Mouse (Mus musculus) midbrain, embryonic 13.5 days (tissue): ENCODE measurements around the gene Slc8a2. TPM values are rescaled to one million over a fixed set of nuclear protein-coding genes. Genes with fewer than 3 reads are reported as not detected.

Experiments used
- ATAC-seq: fragments of 200-750 bp; cut with Nextera tagmentation; 2 replicates; pipeline ENCODE4 v1.8.0; 2017; ENCODE audit warnings: mild to moderate bottlenecking, moderate TSS enrichment, moderate library complexity
- H3K27ac ChIP-seq: fragments of 300-500 bp; sonication (generic); 2 replicates; pipeline ENCODE4 v1.5.1; 2015; ENCODE audit warnings: inconsistent platforms, mild to moderate bottlenecking, moderate library complexity
- H3K27me3 ChIP-seq: fragments of 300-500 bp; sonication (generic); 2 replicates; pipeline ENCODE4 v1.6.1; 2015; ENCODE audit warnings: mild to moderate bottlenecking, inconsistent platforms
- H3K36me3 ChIP-seq: fragments of 300-500 bp; sonication (generic); 2 replicates; pipeline ENCODE4 v1.6.1; 2015; ENCODE audit warnings: mild to moderate bottlenecking, inconsistent platforms
- H3K4me1 ChIP-seq: fragments of 300-500 bp; sonication (generic); replicated peaks from 2 replicates; pipeline ENCODE4 v1.6.1; 2015; ENCODE audit warnings: inconsistent platforms
- H3K4me2 ChIP-seq: fragments of 300-500 bp; sonication (generic); replicated peaks from 2 replicates; pipeline ENCODE4 v1.6.1; 2015; ENCODE audit warnings: moderate library complexity, mild to moderate bottlenecking, inconsistent platforms
- H3K4me3 ChIP-seq: fragments of 300-500 bp; sonication (generic); replicated peaks from 2 replicates; pipeline ENCODE4 v1.5.1; 2015; ENCODE audit warnings: mild to moderate bottlenecking, inconsistent platforms
- H3K9ac ChIP-seq: fragments of 300-500 bp; sonication (generic); replicated peaks from 2 replicates; pipeline ENCODE4 v1.6.1; 2015; ENCODE audit warnings: mild to moderate bottlenecking, inconsistent platforms
- H3K9me3 ChIP-seq: fragments of 300-500 bp; sonication (generic); 2 replicates; pipeline ENCODE4 v1.6.1; 2016; ENCODE audit warnings: mild to moderate bottlenecking, inconsistent platforms
- WGBS: fragments of 180-500 bp; shearing (Covaris S2); methylation state at CpG from one replicate; pipeline ENCODE4 v1.1.7; 2015; 5-methylcytosine and 5-hydroxymethylcytosine counted together
- polyA plus RNA-seq: library from polyadenylated mRNA; unstranded; fragments of >200 nt; fragmentation: Nextera tagmentation; extraction: Ambion mirVana; gene quantifications from 2 replicates; pipeline ENCODE4 v1.2.1, GENCODE M21; 2015

The Slc8a2 gene
- polyA plus RNA-seq, 1 experiment from 2014 or later = 1.1 TPM

DNA sequence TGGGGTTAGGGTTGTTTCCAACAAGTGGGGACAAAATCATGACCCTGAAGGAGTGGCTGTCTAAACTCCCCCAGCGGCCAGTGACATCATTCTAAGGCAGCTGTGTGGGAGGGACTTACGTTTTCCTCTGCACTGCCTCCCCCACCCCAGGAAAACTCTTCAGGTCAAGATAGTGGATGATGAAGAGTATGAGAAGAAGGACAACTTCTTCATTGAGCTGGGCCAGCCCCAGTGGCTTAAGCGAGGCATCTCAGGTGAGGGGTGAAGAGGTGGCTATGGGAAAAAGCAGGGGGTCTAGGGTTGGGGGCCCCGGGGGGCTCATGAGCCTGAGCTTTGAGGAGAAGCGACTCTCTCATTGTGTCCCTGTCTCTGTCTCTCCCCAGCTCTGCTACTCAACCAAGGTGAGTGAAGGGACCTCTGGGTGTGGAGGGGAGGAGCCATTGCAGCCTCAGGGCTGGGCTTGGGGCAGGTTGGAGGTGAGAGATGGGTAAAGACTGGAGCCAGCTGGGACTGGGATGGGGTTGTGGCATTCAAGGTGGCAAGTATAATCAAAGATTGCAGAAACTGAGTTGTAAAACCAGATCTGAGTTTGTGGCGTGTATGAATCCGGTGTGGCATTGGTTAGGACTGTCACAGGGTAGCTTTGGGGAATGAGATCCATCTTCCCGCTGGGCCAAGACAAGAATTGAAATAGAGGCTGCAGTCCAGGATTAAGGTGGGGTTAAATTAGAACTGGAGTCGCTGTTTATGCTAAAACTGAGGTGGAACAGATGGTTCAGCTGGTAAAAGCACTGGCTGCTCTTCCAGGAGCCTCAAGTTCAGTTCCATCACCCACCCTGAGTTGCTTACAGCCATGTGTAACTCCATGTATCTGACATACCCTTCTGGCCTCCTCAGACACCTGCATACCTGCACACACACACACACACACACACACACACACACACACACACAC is 20.8 kb downstream of the Slc8a2 start:
- 73% methylated on average over 9 of the region's 9 CpGs for WGBS
- peaks cover 19% of the 10 kb centered on the region for H3K4me1 ChIP-seq
- H3K36me3 ChIP-seq = peaks cover 12% of the 10 kb centered on the region
- no peak for ATAC-seq
- H3K4me2 ChIP-seq = no peak overlapping the region
- no peak overlapping the region for H3K27ac ChIP-seq
- H3K9me3 ChIP-seq = no peaks in the 10 kb centered on the region
- no peak overlapping the region for H3K4me3 ChIP-seq
- H3K27me3 ChIP-seq = no peaks in the 10 kb centered on the region
- no peak overlapping the region for H3K9ac ChIP-seq

- peak; percentile 92 for ATAC-seq
- H3K27me3 ChIP-seq = peaks cover 12% of the 10 kb centered on the region
- no peaks in the 10 kb centered on the region for H3K9me3 ChIP-seq
- peaks cover 17% of the 10 kb centered on the region for H3K36me3 ChIP-seq
- H3K9ac ChIP-seq = no peak overlapping the region
- peaks cover 7% of the 10 kb centered on the region for H3K4me1 ChIP-seq
- no peak overlapping the region for H3K4me2 ChIP-seq
- peak overlapping the region; percentile 44; the same call in 1 of the 2 replicates for H3K27ac ChIP-seq
- H3K4me3 ChIP-seq = no peak overlapping the region
- WGBS = 18% methylated on average over 10 of the region's 10 CpGs
Observed at GRCm38 (mm10) chr7:16153522-16153921, 23.9 kb downstream of the Slc8a2 start.

DNA sequence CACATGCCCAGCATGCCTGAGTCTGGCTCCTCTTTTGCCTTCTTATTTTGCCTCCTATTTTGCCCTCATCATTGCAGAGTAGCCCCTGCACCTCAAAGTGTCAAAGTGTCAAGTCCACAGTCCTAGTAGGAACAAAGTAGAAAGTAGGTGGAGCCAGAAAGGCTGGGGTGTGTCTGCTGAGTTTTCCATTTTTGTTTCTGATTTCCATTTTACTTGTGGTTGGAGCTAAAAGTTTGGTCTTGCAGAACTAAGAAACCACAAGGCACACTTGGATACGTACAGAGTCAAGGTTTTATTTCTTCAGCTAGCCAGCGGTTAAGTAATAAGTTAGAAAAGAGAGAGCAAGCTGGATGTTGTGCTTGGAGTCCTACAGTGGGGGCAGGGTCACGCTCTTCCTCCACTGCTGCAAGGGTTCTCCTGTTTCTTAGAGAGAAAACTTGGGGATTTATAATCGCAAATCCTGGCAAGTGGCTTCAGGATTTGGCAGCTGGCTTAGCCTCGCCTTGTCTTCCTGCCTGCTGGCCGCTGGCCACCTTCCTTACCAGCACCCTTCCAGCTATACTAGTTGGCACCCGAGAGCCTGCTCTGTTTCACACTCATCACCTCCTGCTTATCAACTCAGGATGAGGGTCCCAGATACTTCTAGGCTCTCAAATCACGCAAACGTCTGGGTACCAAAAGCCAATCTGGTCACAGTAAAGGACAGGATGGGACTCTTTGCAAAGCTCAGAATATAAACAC is 25.7 kb downstream of the Slc8a2 start:
- Histone ChIP-seq H3K4me2 (no peak overlapping the region), H3K27me3 (peaks cover 25% of the 10 kb centered on the region), H3K4me1 (peaks cover 12% of the 10 kb centered on the region), H3K36me3 (peaks cover 13% of the 10 kb centered on the region), H3K9ac (no peak overlapping the region), H3K4me3 (no peak overlapping the region), H3K9me3 (no peaks in the 10 kb centered on the region), H3K27ac (no peak overlapping the region)
- ATAC-seq = no peak
- WGBS = 79% methylated on average over 9 of the region's 9 CpGs

GRCm38 (mm10) chr7:16156105-16156714 is 26.6 kb downstream of the Slc8a2 start:
- no peak overlapping the region for H3K4me3 ChIP-seq
- H3K9ac ChIP-seq = no peak overlapping the region
- no peak overlapping the region for H3K27ac ChIP-seq
- peaks cover 12% of the 10 kb centered on the region for H3K4me1 ChIP-seq
- peaks cover 25% of the 10 kb centered on the region for H3K27me3 ChIP-seq
- ATAC-seq = no peak
- no peaks in the 10 kb centered on the region for H3K9me3 ChIP-seq
- H3K4me2 ChIP-seq = no peak overlapping the region
- H3K36me3 ChIP-seq = peaks cover 7% of the 10 kb centered on the region; the same call in 1 of the 2 replicates
- 84% methylated on average over 8 of the region's 8 CpGs for WGBS

GRCm38 (mm10) chr7:16158735-16159134 is 29.1 kb downstream of the Slc8a2 start:
- peak; percentile 51 for ATAC-seq
- 6% methylated on average over 38 of the region's 39 CpGs for WGBS
- Histone ChIP-seq H3K9me3 (no peaks in the 10 kb centered on the region), H3K27me3 (peaks cover 25% of the 10 kb centered on the region), H3K4me3 (peak overlapping the region; percentile 18), H3K4me1 (0 out of 2 replicates have a peak, but pooled peaks cover 6% of the 10 kb centered on the region), H3K4me2 (peak overlapping the region; percentile 41), H3K27ac (no peak overlapping the region), H3K36me3 (peaks cover 7% of the 10 kb centered on the region; the same call in 1 of the 2 replicates), H3K9ac (peak overlapping the region; percentile 52; the same call in 1 of the 2 replicates)

DNA sequence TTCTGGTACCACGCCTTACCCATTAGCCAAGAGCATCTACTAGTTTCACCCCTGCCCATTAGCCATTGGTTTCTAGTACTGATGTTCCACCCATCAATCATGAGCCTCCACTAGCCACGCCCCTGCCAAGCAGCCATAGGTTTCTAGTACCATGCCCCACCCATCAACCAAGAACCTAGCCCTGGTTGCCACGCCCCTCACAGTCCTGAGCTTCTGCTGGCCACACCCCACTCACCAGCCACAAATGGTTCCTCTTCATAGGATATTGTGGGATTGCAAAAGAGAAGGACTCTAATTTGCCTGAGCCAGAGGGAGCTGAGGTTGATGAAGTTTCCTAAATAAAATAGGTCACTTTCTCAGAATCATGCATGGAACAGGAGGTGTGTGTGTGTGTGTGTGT is 31.1 kb downstream of the Slc8a2 start:
- peaks cover 25% of the 10 kb centered on the region for H3K27me3 ChIP-seq
- no peak overlapping the region for H3K4me2 ChIP-seq
- H3K4me1 ChIP-seq = 0 out of 2 replicates have a peak, but pooled peaks cover 6% of the 10 kb centered on the region
- H3K36me3 ChIP-seq = peaks cover 7% of the 10 kb centered on the region; the same call in 1 of the 2 replicates
- no peak overlapping the region for H3K27ac ChIP-seq
- no peaks in the 10 kb centered on the region for H3K9me3 ChIP-seq
- no peak for ATAC-seq
- H3K4me3 ChIP-seq = no peak overlapping the region
- 65% methylated on average over 3 of the region's 3 CpGs for WGBS
- no peak overlapping the region for H3K9ac ChIP-seq

- Histone ChIP-seq H3K9ac (no peak overlapping the region), H3K4me2 (no peak overlapping the region), H3K4me1 (0 out of 2 replicates have a peak, but pooled peaks cover 6% of the 10 kb centered on the region), H3K9me3 (no peaks in the 10 kb centered on the region), H3K27me3 (peaks cover 25% of the 10 kb centered on the region), H3K4me3 (no peak overlapping the region), H3K36me3 (peaks cover 7% of the 10 kb centered on the region; the same call in 1 of the 2 replicates), H3K27ac (no peak overlapping the region)
- no peak for ATAC-seq
- 91% methylated on average over 9 of the region's 9 CpGs for WGBS
Observed at GRCm38 (mm10) chr7:16161302-16161701, 31.7 kb downstream of the Slc8a2 start.

DNA sequence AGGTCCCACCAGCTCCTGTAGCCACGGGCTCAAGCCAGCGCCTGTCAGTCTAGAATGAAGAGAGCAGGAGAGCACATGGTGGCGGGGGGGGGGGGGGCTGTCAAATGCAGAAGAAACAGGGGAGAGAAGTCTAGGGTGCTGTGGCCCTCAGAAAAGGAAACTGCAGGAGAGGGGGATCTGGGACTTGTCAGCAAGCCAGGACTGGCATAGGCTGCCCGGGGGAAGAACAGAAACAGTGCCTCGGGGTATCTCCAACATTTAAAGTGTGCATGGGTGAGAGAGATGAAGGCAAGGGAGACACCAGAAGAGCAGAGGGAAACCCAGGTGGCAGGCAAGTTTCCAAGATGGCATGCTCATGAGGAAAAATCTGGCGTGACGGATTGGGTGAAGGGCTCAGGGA is 32.4 kb downstream of the Slc8a2 start:
- WGBS = 90% methylated on average over 6 of the region's 7 CpGs
- ATAC-seq = no peak
- Histone ChIP-seq H3K9me3 (no peaks in the 10 kb centered on the region), H3K9ac (no peak overlapping the region), H3K4me3 (no peak overlapping the region), H3K27me3 (peaks cover 25% of the 10 kb centered on the region), H3K4me2 (no peak overlapping the region), H3K36me3 (peaks cover 4% of the 10 kb centered on the region; the same call in 1 of the 2 replicates), H3K27ac (no peak overlapping the region), H3K4me1 (0 out of 2 replicates have a peak, but pooled peaks cover 6% of the 10 kb centered on the region)

- H3K4me1 ChIP-seq = peaks cover 44% of the 10 kb centered on the region
- H3K27me3 ChIP-seq = no peaks in the 10 kb centered on the region
- no peaks in the 10 kb centered on the region for H3K9me3 ChIP-seq
- 0 out of 2 replicates have a peak, but pooled peaks cover under 1% of the 10 kb centered on the region for H3K36me3 ChIP-seq
- ATAC-seq = no peak
- peak overlapping the region; percentile 77 for H3K27ac ChIP-seq
- H3K4me3 ChIP-seq = no peak overlapping the region
- peak overlapping the region; percentile 57 for H3K9ac ChIP-seq
- no peak overlapping the region for H3K4me2 ChIP-seq
- WGBS = no CpG with 5 or more reads among the region's 1 CpGs
Observed at GRCm38 (mm10) chr7:16172141-16172581, 42.5 kb downstream of the Slc8a2 start.

GRCm38 (mm10) chr7:16172586-16173140 is 43.0 kb downstream of the Slc8a2 start:
- no peak; the same call in 1 of the 2 replicates for ATAC-seq
- peak overlapping the region; percentile 91; the same call in 1 of the 2 replicates for H3K9ac ChIP-seq
- 33% methylated on average over 1 of the region's 1 CpGs for WGBS

DNA sequence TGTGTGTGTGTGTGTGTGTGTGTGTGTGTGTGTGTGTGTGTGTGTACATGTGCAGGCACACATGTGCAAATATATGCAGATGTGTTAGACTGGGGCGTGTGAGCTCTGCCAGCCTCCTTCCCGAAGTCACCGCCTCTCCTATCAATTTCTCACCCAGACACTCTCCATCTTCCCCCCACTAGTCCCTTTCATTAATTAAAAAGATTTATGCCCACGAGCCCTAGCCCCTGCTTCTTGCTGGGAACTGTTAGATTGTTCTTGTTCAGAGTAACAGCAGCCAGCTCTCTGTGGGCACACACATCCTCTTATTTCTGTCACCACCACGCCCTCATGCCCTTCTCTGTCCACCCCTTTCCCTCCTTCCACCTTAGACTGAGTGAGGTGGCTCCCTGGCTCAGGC is 43.5 kb downstream of the Slc8a2 start:
- no peak for ATAC-seq
- H3K27ac ChIP-seq = peak overlapping the region; percentile 72; the same call in 1 of the 2 replicates
- H3K4me2 ChIP-seq = peak overlapping the region; percentile 84; the same call in 1 of the 2 replicates
- H3K27me3 ChIP-seq = no peaks in the 10 kb centered on the region
- 54% methylated on average over 5 of the region's 5 CpGs for WGBS
- peak overlapping the region; percentile 91 for H3K9ac ChIP-seq
- peaks cover 51% of the 10 kb centered on the region for H3K4me1 ChIP-seq
- H3K9me3 ChIP-seq = no peaks in the 10 kb centered on the region
- H3K36me3 ChIP-seq = peaks cover 11% of the 10 kb centered on the region
- H3K4me3 ChIP-seq = no peak overlapping the region

More at GRCm38 (mm10) chr7:16172586-16173140, 43.0 kb downstream of the Slc8a2 start:
- H3K4me3 ChIP-seq = no peak overlapping the region
- H3K27me3 ChIP-seq = no peaks in the 10 kb centered on the region
- peak overlapping the region; percentile 77 for H3K27ac ChIP-seq
- H3K9me3 ChIP-seq = no peaks in the 10 kb centered on the region
- H3K4me2 ChIP-seq = no peak overlapping the region; the same call in 1 of the 2 replicates
- H3K36me3 ChIP-seq = peaks cover 6% of the 10 kb centered on the region
- peaks cover 49% of the 10 kb centered on the region for H3K4me1 ChIP-seq
